Mouse (Mus musculus): ENCODE measurements around the gene Mipol1. TPM values are rescaled to one million over a fixed set of nuclear protein-coding genes. Genes with fewer than 3 reads are reported as not detected.
"Not testable (repeated sequence)": the region's sequence is repeated elsewhere in the genome, so short reads cannot be mapped to it uniquely, and the experiment has no call there.

The Mipol1 gene
- polyA plus RNA-seq, 1 experiment = not detected

GRCm38 (mm10) chr12:57197363-57198026 lies 32.7 kb upstream of the Mipol1 start, which contains the start of gene Slc25a21:
Gene Slc25a21, minus strand, starts transcription at chr12:57197472.
- H3K27ac ChIP-seq (ENCODE audit: insufficient read depth, low read depth, low read length) = no peak within 1 kb of the TSS
- peaks cover 8% of the 10 kb centered on the region for H3K4me1 ChIP-seq (ENCODE audit: control insufficient read depth, insufficient read depth, low read length)
- TF ChIP-seq POLR2A (IDR thresholded peaks at IDR 0.05; ENCODE audit: insufficient read depth, low read depth, low read length) = no peak
- TF ChIP-seq CTCF (IDR thresholded peaks at IDR 0.05; ENCODE audit: insufficient read depth, low read depth, low read length) = no peak
- peak within 1 kb of the TSS; percentile 42 for H3K4me3 ChIP-seq (ENCODE audit: insufficient read depth, low read depth, low read length)
- WGBS = 91% methylated on average over 10 of the region's 10 CpGs

GRCm38 (mm10) chr12:57198269-57198668 lies 32.0 kb upstream of the Mipol1 start:
- Histone ChIP-seq H3K4me3 (ENCODE audit: insufficient read depth, low read depth, low read length) (no peak overlapping the region), H3K27ac (ENCODE audit: insufficient read depth, low read depth, low read length) (no peak overlapping the region), H3K4me1 (ENCODE audit: control insufficient read depth, insufficient read depth, low read length) (peaks cover 8% of the 10 kb centered on the region)
- TF ChIP-seq CTCF (IDR thresholded peaks at IDR 0.05; ENCODE audit: insufficient read depth, low read depth, low read length) (no peak), POLR2A (IDR thresholded peaks at IDR 0.05; ENCODE audit: insufficient read depth, low read depth, low read length) (no peak)

DNA sequence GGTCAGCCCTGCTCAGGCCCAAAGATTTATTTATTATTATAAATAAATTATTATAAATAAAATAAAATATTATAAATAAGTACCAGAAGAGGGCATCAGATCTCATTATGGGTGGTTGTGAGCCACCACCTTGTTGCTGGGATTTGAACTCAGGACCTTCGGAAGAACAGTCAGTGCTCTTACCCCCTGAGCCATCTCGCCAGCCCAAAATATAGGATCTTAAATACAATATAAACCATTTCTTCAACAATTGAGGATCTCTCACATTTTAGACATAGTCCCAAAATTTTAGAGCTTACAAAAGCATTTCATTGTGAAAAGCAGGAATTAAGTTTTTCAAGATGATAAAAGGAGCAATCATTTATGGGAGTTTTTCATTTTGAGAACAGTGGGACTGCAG lies 30.8 kb upstream of the Mipol1 start:
- peaks cover 8% of the 10 kb centered on the region for H3K4me1 ChIP-seq (ENCODE audit: control insufficient read depth, insufficient read depth, low read length)
- no peak overlapping the region for H3K27ac ChIP-seq (ENCODE audit: insufficient read depth, low read depth, low read length)
- H3K4me3 ChIP-seq (ENCODE audit: insufficient read depth, low read depth, low read length) = no peak overlapping the region
- TF ChIP-seq CTCF (IDR thresholded peaks at IDR 0.05; ENCODE audit: insufficient read depth, low read depth, low read length) (no peak), POLR2A (IDR thresholded peaks at IDR 0.05; ENCODE audit: insufficient read depth, low read depth, low read length) (no peak)
- 97% methylated on average over 2 of the region's 2 CpGs for WGBS

DNA sequence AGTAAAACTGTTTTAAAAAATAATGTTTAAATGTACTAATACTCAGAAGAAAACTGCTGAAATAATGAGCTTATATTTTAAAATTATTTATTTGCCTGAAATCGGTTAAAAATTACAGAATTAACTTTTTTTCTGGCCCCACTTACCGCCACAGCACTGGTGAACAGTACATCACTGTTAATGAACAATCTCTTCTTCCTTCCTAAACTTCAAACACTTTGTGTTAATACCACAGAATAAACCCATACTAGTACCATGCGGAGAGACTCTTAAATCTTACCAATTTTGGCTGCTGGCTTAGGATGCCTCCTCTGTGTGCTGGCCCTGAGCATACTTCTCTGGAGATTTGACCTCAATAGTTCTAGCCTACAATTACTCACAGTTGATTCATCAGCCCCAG lies 28.3 kb upstream of the Mipol1 start:
- H3K27ac ChIP-seq (ENCODE audit: insufficient read depth, low read depth, low read length) = no peak overlapping the region
- 97% methylated on average over 3 of the region's 3 CpGs for WGBS
- no peak overlapping the region for H3K4me3 ChIP-seq (ENCODE audit: insufficient read depth, low read depth, low read length)
- H3K4me1 ChIP-seq (ENCODE audit: control insufficient read depth, insufficient read depth, low read length) = peaks cover 3% of the 10 kb centered on the region
- TF ChIP-seq CTCF (IDR thresholded peaks at IDR 0.05; ENCODE audit: insufficient read depth, low read depth, low read length) = no peak
- no peak for TF ChIP-seq POLR2A (IDR thresholded peaks at IDR 0.05; ENCODE audit: insufficient read depth, low read depth, low read length)

GRCm38 (mm10) chr12:57204276-57204851 lies 25.9 kb upstream of the Mipol1 start:
- H3K4me3 ChIP-seq (ENCODE audit: insufficient read depth, low read depth, low read length) = no peak overlapping the region
- no peak for TF ChIP-seq CTCF (IDR thresholded peaks at IDR 0.05; ENCODE audit: insufficient read depth, low read depth, low read length)
- TF ChIP-seq POLR2A (IDR thresholded peaks at IDR 0.05; ENCODE audit: insufficient read depth, low read depth, low read length) = no peak
- no peak overlapping the region for H3K27ac ChIP-seq (ENCODE audit: insufficient read depth, low read depth, low read length)
- WGBS = 92% methylated on average over 4 of the region's 4 CpGs
- H3K4me1 ChIP-seq (ENCODE audit: control insufficient read depth, insufficient read depth, low read length) = no peaks in the 10 kb centered on the region

GRCm38 (mm10) chr12:57211353-57212311 lies 18.6 kb upstream of the Mipol1 start:
- TF ChIP-seq CTCF (IDR thresholded peaks at IDR 0.05; ENCODE audit: insufficient read depth, low read depth, low read length) (no peak), POLR2A (IDR thresholded peaks at IDR 0.05; ENCODE audit: insufficient read depth, low read depth, low read length) (no peak)
- WGBS = 11% methylated on average over 30 of the region's 30 CpGs
- Histone ChIP-seq H3K4me3 (ENCODE audit: insufficient read depth, low read depth, low read length) (peak overlapping the region; percentile 42), H3K4me1 (ENCODE audit: control insufficient read depth, insufficient read depth, low read length) (peaks cover 9% of the 10 kb centered on the region), H3K27ac (ENCODE audit: insufficient read depth, low read depth, low read length) (no peak overlapping the region)

DNA sequence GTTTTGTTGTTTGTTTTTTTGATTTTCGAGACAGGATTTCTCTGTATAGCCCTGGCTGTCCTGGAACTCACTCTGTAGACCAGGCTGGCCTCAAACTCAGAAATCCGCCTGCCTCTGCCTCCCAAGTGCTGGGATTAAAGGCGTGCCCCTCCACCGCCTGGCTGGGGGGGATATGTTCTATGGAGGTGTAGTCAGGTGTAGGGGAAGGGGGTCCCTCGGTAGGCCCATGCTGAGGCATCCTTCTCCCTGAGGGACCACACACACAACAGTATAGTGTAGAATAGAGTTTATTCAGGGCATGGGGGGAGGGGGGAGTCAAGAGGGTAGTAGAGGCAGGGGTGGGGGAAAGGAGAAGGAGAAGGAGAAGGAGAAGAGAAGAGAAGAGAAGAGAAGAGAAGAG lies 17.8 kb upstream of the Mipol1 start:
- 79% methylated on average over 5 of the region's 5 CpGs for WGBS
- not testable (repeated sequence) for H3K27ac ChIP-seq (ENCODE audit: insufficient read depth, low read depth, low read length); H3K4me3 ChIP-seq (ENCODE audit: insufficient read depth, low read depth, low read length); H3K4me1 ChIP-seq (ENCODE audit: control insufficient read depth, insufficient read depth, low read length)

DNA sequence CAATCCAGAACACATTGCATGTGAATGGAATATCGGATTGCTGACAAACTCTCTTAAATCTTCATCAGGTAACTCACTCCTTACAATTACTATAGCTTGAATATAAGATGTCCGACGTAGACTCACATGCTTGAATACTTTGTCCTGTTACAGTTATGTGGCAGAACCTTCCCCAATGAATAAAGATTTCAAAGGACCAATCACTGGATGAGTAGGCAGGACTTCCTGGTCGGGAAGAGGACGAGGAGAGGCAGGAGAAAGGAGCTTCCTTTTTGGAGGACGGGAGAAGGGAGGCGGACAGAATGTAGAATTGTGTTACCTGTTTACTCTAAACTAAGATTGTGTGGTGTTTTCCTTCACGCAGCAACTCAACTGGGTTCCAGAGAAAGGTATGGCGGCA lies 3.8 kb upstream of the Mipol1 start:
- Histone ChIP-seq H3K27ac (ENCODE audit: insufficient read depth, low read depth, low read length) (no peak overlapping the region), H3K4me1 (ENCODE audit: control insufficient read depth, insufficient read depth, low read length) (no peaks in the 10 kb centered on the region), H3K4me3 (ENCODE audit: insufficient read depth, low read depth, low read length) (no peak overlapping the region)
- TF ChIP-seq POLR2A (IDR thresholded peaks at IDR 0.05; ENCODE audit: insufficient read depth, low read depth, low read length) (no peak), CTCF (IDR thresholded peaks at IDR 0.05; ENCODE audit: insufficient read depth, low read depth, low read length) (no peak)
- 90% methylated on average over 9 of the region's 9 CpGs for WGBS

DNA sequence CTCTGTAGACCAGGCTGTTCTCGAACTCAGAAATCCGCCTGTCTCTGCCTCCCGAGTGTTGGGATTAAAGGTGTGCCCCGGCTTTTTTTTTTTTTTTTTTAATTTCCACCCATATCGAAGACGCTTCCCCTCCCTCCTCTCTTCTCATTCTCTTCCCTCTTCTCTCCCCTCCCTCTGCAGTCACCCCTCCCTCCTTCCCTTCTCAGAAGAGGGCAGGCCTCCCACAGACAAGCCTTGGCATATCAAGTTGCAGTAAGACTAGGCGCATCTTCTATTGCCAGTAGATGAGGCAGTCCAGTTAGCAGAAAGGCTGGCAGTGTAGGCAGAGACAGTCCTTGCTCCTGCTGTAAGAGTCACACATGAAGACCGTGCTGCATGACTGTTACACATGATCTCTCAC lies 2.5 kb upstream of the Mipol1 start:
- Histone ChIP-seq H3K4me1 (ENCODE audit: control insufficient read depth, insufficient read depth, low read length) (no peaks in the 10 kb centered on the region), H3K4me3 (ENCODE audit: insufficient read depth, low read depth, low read length) (no peak overlapping the region), H3K27ac (ENCODE audit: insufficient read depth, low read depth, low read length) (no peak overlapping the region)
- no peak for TF ChIP-seq CTCF (IDR thresholded peaks at IDR 0.05; ENCODE audit: insufficient read depth, low read depth, low read length)
- TF ChIP-seq POLR2A (IDR thresholded peaks at IDR 0.05; ENCODE audit: insufficient read depth, low read depth, low read length) = no peak
- 89% methylated on average over 7 of the region's 8 CpGs for WGBS

Measured in olfactory bulb, adult 2 months (tissue).